Mouse (Mus musculus) bone marrow, adult 2 months (tissue): Measurements from ENCODE around the gene Adgrg3. TPM values are rescaled to one million over a fixed set of nuclear protein-coding genes. Genes with fewer than 3 reads are reported as not detected.

Experiments used
- H3K27ac ChIP-seq: fragments of 200-500 bp; 2 replicates; pipeline ENCODE4 v1.5.1; 2012; ENCODE audit warnings: low read depth, mild to moderate bottlenecking, control low read depth, inconsistent platforms, low read length; ENCODE audit not compliant: control insufficient read depth, poor library complexity, insufficient read depth
- H3K4me1 ChIP-seq: fragments of 200-500 bp; 2 replicates; pipeline ENCODE4 v1.6.1; 2011; ENCODE audit warnings: low read length; ENCODE audit not compliant: control insufficient read depth, insufficient read depth
- H3K4me3 ChIP-seq: fragments of 200-500 bp; replicated peaks from 2 replicates; pipeline ENCODE3; 2011; ENCODE audit warnings: mild to moderate bottlenecking, low read depth, low read length, control low read depth; ENCODE audit not compliant: control insufficient read depth
- CTCF ChIP-seq: fragments of 200-500 bp; IDR thresholded peaks from 2 replicates; pipeline ENCODE4 v1.5.1; 2011; ENCODE audit warnings: low read length, control low read depth; ENCODE audit not compliant: control insufficient read depth, insufficient read depth
- POLR2A ChIP-seq: fragments of 200-500 bp; IDR thresholded peaks from 2 replicates; pipeline ENCODE4 v1.6.1; 2011; ENCODE audit warnings: low read depth, mild to moderate bottlenecking, control low read depth, low read length, borderline replicate concordance; ENCODE audit not compliant: control insufficient read depth
- WGBS: fragments of 180-500 bp; shearing (Covaris S2); methylation state at CpG from one replicate; pipeline ENCODE4 v1.1.7; 2018; 5-methylcytosine and 5-hydroxymethylcytosine counted together
- polyA plus RNA-seq: library from polyadenylated mRNA; stranded (reverse); fragments of >200 nt; gene quantifications from 2 replicates; pipeline ENCODE4 v1.2.4, GENCODE M21; 2011; ENCODE audit warnings: low replicate concordance; ENCODE audit not compliant: missing spikeins, insufficient read depth, insufficient read length

Gene Adgrg3
- polyA plus RNA-seq, 1 experiment = 63.0 TPM

GRCm38 (mm10) chr8:95084744-95085431, 67.4 kb downstream of the Adgrg3 start:
- 87% methylated on average over 10 of the region's 10 CpGs for WGBS
- no peak overlapping the region for H3K4me3 ChIP-seq
- no peak overlapping the region for H3K27ac ChIP-seq
- TF ChIP-seq POLR2A (no peak), CTCF (no peak)
- peaks cover 1% of the 10 kb centered on the region; the same call in 1 of the 2 replicates for H3K4me1 ChIP-seq

- H3K4me1 ChIP-seq = peaks cover 1% of the 10 kb centered on the region; the same call in 1 of the 2 replicates
- no peak overlapping the region for H3K4me3 ChIP-seq
- WGBS = 80% methylated on average over 7 of the region's 7 CpGs
- no peak overlapping the region for H3K27ac ChIP-seq
- TF ChIP-seq CTCF = no peak
- TF ChIP-seq POLR2A = no peak
Measured at GRCm38 (mm10) chr8:95085432-95086141, 68.1 kb downstream of the Adgrg3 start.

- 77% methylated on average over 4 of the region's 4 CpGs for WGBS
- TF ChIP-seq POLR2A (no peak), CTCF (no peak)
- Histone ChIP-seq H3K4me1 (no peaks in the 10 kb centered on the region), H3K27ac (no peak overlapping the region), H3K4me3 (no peak overlapping the region)
Measured at GRCm38 (mm10) chr8:95093574-95093973, 76.1 kb downstream of the Adgrg3 start.

Other genes starting within 250 kb of the Adgrg3 start
- 3.6 TPM in 1 of 2 replicates, not detected in the other for gene Cx3cl1, start 245.7 kb upstream of the Adgrg3 start, polyA plus RNA-seq
- gene Ccl17, start 207.2 kb upstream of the Adgrg3 start, polyA plus RNA-seq = not detected in 2 replicates
- 21.8 and 35.8 TPM in 2 replicates for gene Coq9, start 179.4 kb upstream of the Adgrg3 start, polyA plus RNA-seq
- 36.7 and 38.1 TPM in 2 replicates for gene Ciapin1, start 179.3 kb upstream of the Adgrg3 start, polyA plus RNA-seq
- 33.6 and 37.9 TPM in 2 replicates for gene Polr2c, start 160.2 kb upstream of the Adgrg3 start, polyA plus RNA-seq
- gene Dok4, start 141.4 kb upstream of the Adgrg3 start, polyA plus RNA-seq = 3.0 and 5.6 TPM in 2 replicates
- 0.70 and 2.8 TPM in 2 replicates for gene Ccdc102a, start 99.6 kb upstream of the Adgrg3 start, polyA plus RNA-seq
- 0.92 and 2.5 TPM in 2 replicates for gene Adgrg5, start 94.0 kb upstream of the Adgrg3 start, polyA plus RNA-seq
- gene Adgrg1, start 42.9 kb upstream of the Adgrg3 start, polyA plus RNA-seq = 30.1 and 41.3 TPM in 2 replicates
- gene Drc7, start 37.4 kb downstream of the Adgrg3 start, polyA plus RNA-seq = 2.8 and 3.1 TPM in 2 replicates
- 4.4 and 21.7 TPM in 2 replicates for gene Katnb1, start 63.5 kb downstream of the Adgrg3 start, polyA plus RNA-seq
- 1.5 and 2.7 TPM in 2 replicates for gene Kifc3, start 185.1 kb downstream of the Adgrg3 start, polyA plus RNA-seq